Mouse (Mus musculus) kidney, embryonic 16.5 days (tissue): ENCODE data around the gene Fhl3. TPM values are rescaled to one million over a fixed set of nuclear protein-coding genes. Genes with fewer than 3 reads are reported as not detected.
A peak's percentile ranks its signal among the peaks of the same experiment; 100 is the strongest.

Experiments
- ATAC-seq: fragments of 200-750 bp; cut with Nextera tagmentation; 2 replicates; pipeline ENCODE4 v1.8.0; 2017; ENCODE audit warnings: moderate TSS enrichment; ENCODE audit not compliant: low FRiP score, low TSS enrichment
- H3K27ac ChIP-seq: fragments of 300-500 bp; sonication (generic); 2 replicates; pipeline ENCODE4 v1.5.1; 2014; ENCODE audit warnings: low read length
- H3K27me3 ChIP-seq: fragments of 300-500 bp; sonication (generic); 2 replicates; pipeline ENCODE4 v1.6.1; 2014; ENCODE audit warnings: low read length, control low read depth, mixed read lengths; ENCODE audit not compliant: insufficient read depth
- H3K36me3 ChIP-seq: fragments of 300-500 bp; sonication (generic); 2 replicates; pipeline ENCODE4 v1.6.1; 2014; ENCODE audit warnings: low read length, control low read depth, mixed read lengths; ENCODE audit not compliant: insufficient read depth
- H3K4me1 ChIP-seq: fragments of 300-500 bp; sonication (generic); 2 replicates; pipeline ENCODE4 v1.6.1; 2014; ENCODE audit warnings: low read length, control low read depth, mixed read lengths; ENCODE audit not compliant: insufficient read depth
- H3K4me2 ChIP-seq: fragments of 300-500 bp; sonication (generic); replicated peaks from 2 replicates; pipeline ENCODE4 v1.6.1; 2014; ENCODE audit warnings: low read depth, low read length
- H3K4me3 ChIP-seq: fragments of 300-500 bp; sonication (generic); 2 replicates; pipeline ENCODE4 v1.5.1; 2014; ENCODE audit warnings: mild to moderate bottlenecking, low read length
- H3K9ac ChIP-seq: fragments of 300-500 bp; sonication (generic); replicated peaks from 2 replicates; pipeline ENCODE4 v1.6.1; 2014; ENCODE audit warnings: low read length
- H3K9me3 ChIP-seq: fragments of 300-500 bp; sonication (generic); 2 replicates; pipeline ENCODE4 v1.6.1; 2016; ENCODE audit warnings: low read length, control low read depth
- WGBS: fragments of 180-500 bp; shearing (Covaris S2); extraction: QIAGEN DNeasy Blood & Tissue Kit; methylation state at CpG from one replicate; pipeline ENCODE4 v1.1.7; 2014; 5-methylcytosine and 5-hydroxymethylcytosine counted together
- polyA plus RNA-seq: library from polyadenylated mRNA; unstranded; fragments of >200 nt; fragmentation: Nextera tagmentation; extraction: Ambion mirVana; gene quantifications from 2 replicates; pipeline ENCODE4 v1.2.1, GENCODE M21; 2015

Fhl3 gene
- polyA plus RNA-seq, result 6.6 and 8.1 TPM in 2 replicates

DNA sequence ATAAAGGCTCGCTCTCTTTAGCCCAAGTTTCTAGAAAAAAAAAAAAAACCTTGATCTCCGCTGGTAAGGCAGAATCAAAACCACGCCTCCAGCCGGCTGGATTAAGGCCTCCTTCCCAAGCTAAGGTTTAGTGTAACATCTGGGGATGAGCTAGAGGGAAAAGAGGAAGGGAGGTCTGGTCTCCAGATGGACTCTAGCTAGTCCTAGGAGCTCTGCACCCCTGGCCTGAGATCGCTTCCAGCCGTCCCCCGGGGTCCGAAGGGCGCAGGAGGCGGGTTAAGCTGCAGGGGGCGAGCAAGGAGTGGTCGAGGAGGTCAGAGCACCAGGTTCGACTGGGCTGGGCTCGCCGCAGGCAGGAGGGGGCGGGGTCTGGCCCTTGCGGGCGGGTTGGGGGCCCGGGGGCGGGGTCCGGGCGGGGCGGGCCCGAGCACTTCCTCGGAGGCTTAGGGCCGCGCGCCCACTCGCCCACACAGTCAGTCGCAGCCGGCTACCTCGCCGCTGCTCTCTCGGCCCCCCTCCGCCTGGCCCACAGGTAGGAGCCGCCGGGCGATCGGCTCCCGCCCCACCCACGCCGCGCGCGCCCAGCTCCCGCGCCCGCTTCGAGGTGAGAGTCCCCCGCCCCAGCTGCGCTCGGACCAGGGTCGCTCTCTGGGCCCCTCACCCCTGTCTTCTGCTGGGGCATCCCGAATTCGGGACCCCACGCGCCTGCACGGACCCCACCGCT is at the start of gene Fhl3:
Gene Fhl3 (plus strand): TSS at position 454 of the 724 bp plus-strand sequence.
- under 1% methylated on average over 51 of the region's 59 CpGs for WGBS
- Histone ChIP-seq H3K27ac (peak within 1 kb of the TSS; percentile 63), H3K4me1 (peaks cover 50% of the 10 kb centered on the region), H3K4me3 (peak within 1 kb of the TSS; percentile 85), H3K36me3 (no peaks in the 10 kb centered on the region), H3K4me2 (peak within 1 kb of the TSS; percentile 93), H3K9me3 (no peaks in the 10 kb centered on the region), H3K27me3 (no peaks in the 10 kb centered on the region), H3K9ac (peak within 1 kb of the TSS; percentile 90)
- ATAC-seq, result peak; percentile 78

DNA sequence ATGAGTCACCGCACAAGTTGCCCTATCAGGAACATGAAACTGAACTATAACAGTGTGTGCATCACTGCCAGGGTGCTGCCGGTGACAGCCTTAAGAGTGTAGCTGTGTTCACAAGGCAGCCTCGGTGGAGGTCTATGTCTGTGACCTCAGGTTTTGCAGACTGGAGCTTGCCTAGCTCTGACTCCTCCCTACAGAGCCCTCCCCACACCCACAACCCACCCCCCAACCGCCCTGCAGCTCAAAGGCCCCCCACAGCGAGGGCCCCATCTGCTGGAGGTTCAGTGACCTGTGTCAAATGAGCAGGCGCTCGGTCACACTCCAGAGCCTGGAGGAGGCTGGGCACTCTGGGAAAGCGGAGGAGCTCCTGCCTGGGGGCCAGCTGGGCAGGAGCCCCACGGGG is 47.6 kb upstream of the Fhl3 start:
- Histone ChIP-seq H3K9me3 (no peaks in the 10 kb centered on the region), H3K36me3 (no peaks in the 10 kb centered on the region), H3K27me3 (peaks cover 88% of the 10 kb centered on the region), H3K4me1 (peaks cover 28% of the 10 kb centered on the region), H3K4me2 (no peak overlapping the region), H3K27ac (no peak overlapping the region), H3K9ac (no peak overlapping the region), H3K4me3 (no peak overlapping the region)
- WGBS, result 4% methylated on average over 9 of the region's 9 CpGs
- peak; percentile 75 for ATAC-seq

DNA sequence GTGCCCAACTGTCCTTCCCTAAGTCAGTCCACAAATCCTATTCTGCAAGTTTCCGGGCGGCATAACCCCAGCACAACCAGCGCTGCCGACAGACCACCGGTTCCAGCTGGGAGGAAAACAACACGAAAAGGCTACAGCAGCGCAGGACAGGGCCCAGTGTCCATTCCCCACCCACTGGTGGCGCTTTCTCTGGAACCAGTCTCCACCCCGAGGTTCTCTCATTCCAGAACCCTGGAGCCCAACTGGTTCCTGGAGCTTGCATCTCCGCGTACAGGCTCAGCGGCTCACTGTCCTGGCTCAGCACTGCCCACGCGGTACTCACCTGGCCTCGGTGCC is 44.0 kb upstream of the Fhl3 start, which contains the start of gene Pou3f1:
Gene Pou3f1 (plus strand): TSS at position 290 of the 336 bp plus-strand sequence.
- Histone ChIP-seq H3K9ac (peak within 1 kb of the TSS; percentile 57), H3K4me1 (peaks cover 43% of the 10 kb centered on the region)

DNA sequence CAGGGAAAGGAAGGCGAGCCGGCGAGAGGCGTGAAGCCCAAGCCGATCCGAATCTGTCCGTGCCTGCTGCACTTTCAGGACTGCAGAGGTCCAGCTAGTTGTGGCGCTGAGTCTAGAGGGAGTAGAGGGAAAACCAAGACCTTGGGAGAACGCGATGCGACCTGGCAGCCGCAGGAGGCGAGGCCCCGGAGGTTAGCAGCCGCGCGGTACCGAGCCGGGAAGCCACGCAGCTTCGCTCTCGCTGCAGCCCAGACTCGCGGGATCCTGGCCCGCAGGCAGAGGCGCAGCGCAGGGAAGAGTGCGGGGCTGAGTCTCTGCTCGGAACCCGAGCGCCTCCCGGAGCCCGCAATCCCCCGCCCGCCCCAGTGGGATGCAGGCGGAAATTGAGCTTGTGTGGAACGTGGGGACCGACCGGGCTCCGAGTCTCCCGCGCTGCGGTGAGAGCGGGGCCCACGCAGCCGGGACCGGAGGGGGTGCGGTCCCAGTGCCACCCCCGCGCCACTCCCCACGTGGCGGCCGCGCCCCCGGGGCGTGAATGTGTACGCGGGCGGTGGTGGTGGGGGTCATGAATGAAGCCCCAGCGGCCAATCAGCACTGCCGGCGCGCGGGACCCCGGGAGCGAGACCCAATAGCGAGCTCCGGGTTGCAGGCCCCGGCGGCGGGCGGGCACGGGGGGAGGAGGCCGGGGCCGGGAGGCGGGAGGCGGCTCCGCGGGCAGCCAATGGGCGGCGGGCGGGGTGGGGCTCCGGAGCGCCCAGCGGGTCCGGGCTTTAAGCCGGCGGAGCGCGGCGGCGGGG is 43.4 kb upstream of the Fhl3 start:
- 0% methylated on average over 62 of the region's 92 CpGs for WGBS
- no peaks in the 10 kb centered on the region for H3K36me3 ChIP-seq
- H3K4me1 ChIP-seq, result peaks cover 41% of the 10 kb centered on the region
- H3K9me3 ChIP-seq, result no peaks in the 10 kb centered on the region
- peak overlapping the region; percentile 67 for H3K4me3 ChIP-seq
- peak overlapping the region; percentile 97 for H3K4me2 ChIP-seq
- H3K27ac ChIP-seq, result no peak overlapping the region
- peak overlapping the region; percentile 57 for H3K9ac ChIP-seq
- ATAC-seq, result peak; percentile 88
- H3K27me3 ChIP-seq, result peaks cover 86% of the 10 kb centered on the region

More for the DNA sequence above, 44.0 kb upstream of the Fhl3 start, which contains the start of gene Pou3f1:
- Histone ChIP-seq H3K36me3 (no peaks in the 10 kb centered on the region), H3K27me3 (peaks cover 86% of the 10 kb centered on the region), H3K4me2 (peak within 1 kb of the TSS; percentile 97), H3K27ac (no peak within 1 kb of the TSS), H3K4me3 (peak within 1 kb of the TSS; percentile 67), H3K9me3 (no peaks in the 10 kb centered on the region)
- WGBS, result 2% methylated on average over 15 of the region's 15 CpGs
- ATAC-seq, result no peak

DNA sequence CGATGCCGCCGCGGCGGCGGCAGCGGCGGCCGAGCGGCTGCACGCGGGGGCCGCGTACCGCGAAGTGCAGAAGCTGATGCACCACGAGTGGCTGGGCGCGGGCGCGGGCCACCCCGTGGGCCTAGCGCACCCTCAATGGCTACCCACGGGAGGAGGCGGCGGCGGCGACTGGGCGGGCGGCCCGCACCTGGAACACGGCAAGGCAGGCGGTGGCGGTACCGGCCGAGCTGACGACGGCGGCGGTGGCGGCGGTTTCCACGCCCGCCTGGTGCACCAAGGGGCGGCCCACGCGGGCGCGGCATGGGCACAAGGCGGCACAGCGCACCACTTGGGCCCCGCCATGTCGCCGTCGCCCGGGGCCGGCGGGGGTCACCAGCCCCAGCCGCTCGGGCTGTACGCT is 42.7 kb upstream of the Fhl3 start:
- H3K9ac ChIP-seq, result peak overlapping the region; percentile 41; the same call in 1 of the 2 replicates
- under 1% methylated on average over 55 of the region's 61 CpGs for WGBS

DNA sequence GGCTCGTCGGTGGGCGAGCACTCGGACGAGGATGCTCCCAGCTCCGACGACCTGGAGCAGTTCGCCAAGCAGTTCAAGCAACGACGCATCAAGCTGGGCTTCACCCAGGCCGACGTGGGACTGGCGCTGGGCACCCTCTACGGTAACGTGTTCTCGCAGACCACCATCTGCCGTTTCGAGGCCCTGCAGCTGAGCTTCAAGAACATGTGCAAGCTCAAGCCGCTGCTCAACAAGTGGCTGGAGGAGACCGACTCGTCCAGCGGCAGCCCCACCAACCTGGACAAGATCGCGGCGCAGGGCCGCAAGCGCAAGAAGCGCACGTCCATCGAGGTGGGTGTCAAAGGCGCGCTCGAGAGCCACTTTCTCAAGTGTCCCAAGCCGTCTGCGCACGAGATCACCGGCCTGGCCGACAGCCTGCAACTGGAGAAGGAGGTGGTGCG is 42.1 kb upstream of the Fhl3 start:
- no peak overlapping the region for H3K9ac ChIP-seq
- no peak for ATAC-seq
- no peaks in the 10 kb centered on the region for H3K36me3 ChIP-seq
- under 1% methylated on average over 39 of the region's 39 CpGs for WGBS
- no peak overlapping the region for H3K27ac ChIP-seq
- peaks cover 27% of the 10 kb centered on the region for H3K4me1 ChIP-seq
- H3K27me3 ChIP-seq, result peaks cover 95% of the 10 kb centered on the region
- H3K4me3 ChIP-seq, result peak overlapping the region; percentile 67
- H3K9me3 ChIP-seq, result no peaks in the 10 kb centered on the region
- H3K4me2 ChIP-seq, result peak overlapping the region; percentile 97

More for the DNA sequence above, 42.7 kb upstream of the Fhl3 start:
- Histone ChIP-seq H3K36me3 (no peaks in the 10 kb centered on the region), H3K4me3 (peak overlapping the region; percentile 67), H3K4me1 (peaks cover 33% of the 10 kb centered on the region), H3K27me3 (peaks cover 92% of the 10 kb centered on the region), H3K9me3 (no peaks in the 10 kb centered on the region), H3K4me2 (peak overlapping the region; percentile 97), H3K27ac (no peak overlapping the region)
- ATAC-seq, result peak; percentile 3; the same call in 1 of the 2 replicates

- peaks cover 27% of the 10 kb centered on the region for H3K4me1 ChIP-seq
- no peaks in the 10 kb centered on the region for H3K9me3 ChIP-seq
- H3K4me2 ChIP-seq, result peak overlapping the region; percentile 97
- no peak overlapping the region; the same call in 1 of the 2 replicates for H3K9ac ChIP-seq
- no peaks in the 10 kb centered on the region for H3K36me3 ChIP-seq
- H3K4me3 ChIP-seq, result peak overlapping the region; percentile 67
- WGBS, result 1% methylated on average over 67 of the region's 68 CpGs
- H3K27ac ChIP-seq, result no peak overlapping the region
- peaks cover 94% of the 10 kb centered on the region for H3K27me3 ChIP-seq
- no peak for ATAC-seq
Measured at GRCm38 (mm10) chr4:124659251-124660217, 41.0 kb upstream of the Fhl3 start.

- Histone ChIP-seq H3K27ac (no peak overlapping the region), H3K9ac (no peak overlapping the region), H3K4me1 (peaks cover 27% of the 10 kb centered on the region), H3K4me3 (no peak overlapping the region), H3K27me3 (peaks cover 94% of the 10 kb centered on the region), H3K36me3 (no peaks in the 10 kb centered on the region), H3K9me3 (no peaks in the 10 kb centered on the region), H3K4me2 (no peak overlapping the region)
- 53% methylated on average over 3 of the region's 3 CpGs for WGBS
- no peak for ATAC-seq
Measured at GRCm38 (mm10) chr4:124660603-124661002, 39.9 kb upstream of the Fhl3 start.

DNA sequence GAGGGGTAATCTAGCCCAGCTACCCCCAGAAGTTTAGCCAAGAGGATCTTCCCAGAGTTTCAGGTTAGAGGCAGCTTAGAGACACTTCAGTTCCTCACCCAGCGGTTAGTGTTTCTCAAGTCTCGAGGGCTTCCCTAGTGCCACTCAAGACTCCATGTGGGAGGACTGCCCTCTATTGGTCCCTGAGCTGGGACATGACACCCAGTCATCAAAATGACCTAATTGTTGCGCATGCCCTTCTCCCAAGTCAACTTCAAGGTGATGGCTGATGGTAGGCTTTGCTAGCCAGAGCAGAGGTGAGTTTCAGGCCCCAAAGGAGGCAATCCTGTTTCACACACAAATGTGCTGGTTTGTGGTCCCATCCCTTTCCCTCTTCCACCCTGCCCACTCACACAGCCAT is 37.5 kb upstream of the Fhl3 start:
- Histone ChIP-seq H3K4me2 (no peak overlapping the region), H3K4me3 (no peak overlapping the region), H3K9ac (no peak overlapping the region), H3K27me3 (peaks cover 94% of the 10 kb centered on the region), H3K36me3 (no peaks in the 10 kb centered on the region), H3K4me1 (peaks cover 13% of the 10 kb centered on the region), H3K9me3 (no peaks in the 10 kb centered on the region), H3K27ac (no peak overlapping the region)
- no peak for ATAC-seq
- 50% methylated on average over 3 of the region's 3 CpGs for WGBS
